Mouse (Mus musculus): ENCODE results near the gene Htr3b.
A peak's percentile ranks its signal among the peaks of the same experiment; 100 is the strongest.

Gene Htr3b

GRCm38 (mm10) chr9:48928781-48929180, 36.0 kb downstream of the Htr3b start:
- DNase-seq (ENCODE audit: low read depth, low spot score), result no peak

GRCm38 (mm10) chr9:48916011-48916788, 48.6 kb downstream of the Htr3b start:
- no peak for DNase-seq (ENCODE audit: low read depth, low spot score)

- peak; percentile 65 for DNase-seq (ENCODE audit: low read depth, low spot score)
These were observed 53.8 kb downstream of the Htr3b start, which contains the start of gene Htr3a for GRCm38 (mm10) chr9:48910885-48911537. Gene Htr3a (minus strand): TSS chr9:48911099.

- no peak for DNase-seq (ENCODE audit: low read depth, low spot score)
These were observed 60.4 kb downstream of the Htr3b start for GRCm38 (mm10) chr9:48904421-48904820.

GRCm38 (mm10) chr9:48903766-48904165, 61.0 kb downstream of the Htr3b start:
- no peak for DNase-seq (ENCODE audit: low read depth, low spot score)

- DNase-seq (ENCODE audit: low read depth, low spot score), result peak; percentile 77
These were observed 66.2 kb downstream of the Htr3b start for GRCm38 (mm10) chr9:48898551-48898950.

GRCm38 (mm10) chr9:48895819-48896536, 68.8 kb downstream of the Htr3b start:
- DNase-seq (ENCODE audit: low read depth, low spot score), result no peak

- no peak for DNase-seq (ENCODE audit: low read depth, low spot score)
These were observed 70.0 kb downstream of the Htr3b start for GRCm38 (mm10) chr9:48894755-48895154.

GRCm38 (mm10) chr9:48893986-48894385, 70.8 kb downstream of the Htr3b start:
- peak; percentile 87 for DNase-seq (ENCODE audit: low read depth, low spot score)

- no peak for DNase-seq (ENCODE audit: low read depth, low spot score)
These were observed 75.7 kb downstream of the Htr3b start for GRCm38 (mm10) chr9:48889093-48889492.

Measured in forelimb bud, embryonic 11.5 days (tissue).